Mouse (Mus musculus) hematopoietic stem cell, adult 5-6 weeks (primary cell): ENCODE measurements around the gene Lbhd2. TPM values are rescaled to one million over a fixed set of nuclear protein-coding genes. Genes with fewer than 3 reads are reported as not detected.
A peak's percentile ranks its signal among the peaks of the same experiment; 100 is the strongest.

ENCODE experiments used
- ATAC-seq, 2 experiments: fragments of 125-278 bp in 1 of 2; replicated peaks in 1 of 2; 2 replicates each; pipeline ENCODE4 v1.8.0; 2016 to 2017; ENCODE audit warnings: inconsistent platforms in 2 of 2, mild to moderate bottlenecking in 2 of 2, moderate number of reproducible peaks in 2 of 2, low read depth in 1 of 2, moderate TSS enrichment in 1 of 2; ENCODE audit not compliant: low FRiP score in 2 of 2, poor library complexity in 2 of 2, severe bottlenecking in 2 of 2, insufficient read depth in 1 of 2, low TSS enrichment in 1 of 2
- total RNA-seq: library from RNA; stranded (forward); fragments of 172-1452, 232-1000 nt; gene quantifications from 2 replicates; pipeline ENCODE4 v1.2.3, GENCODE M21; 2017

Lbhd2 gene
- total RNA-seq, 1 experiment from 2014 or later, result not detected

- ATAC-seq, result peak; percentile 37 to 63; a peak in 2 of 4 replicates
Observed at GRCm38 (mm10) chr12:111425789-111426460, 19.3 kb downstream of the Lbhd2 start.

GRCm38 (mm10) chr12:111427438-111428113 is 21.0 kb downstream of the Lbhd2 start:
- no peak for ATAC-seq

- ATAC-seq, result no peak
Observed at GRCm38 (mm10) chr12:111428364-111428763, 21.8 kb downstream of the Lbhd2 start.

- peak; percentile 27 to 40; a peak in 2 of 4 replicates for ATAC-seq
Observed at GRCm38 (mm10) chr12:111428961-111429911, 22.6 kb downstream of the Lbhd2 start.

- peak; percentile 13 to 16; a peak in 1 of 4 replicates for ATAC-seq
Observed at GRCm38 (mm10) chr12:111430049-111430867, 23.6 kb downstream of the Lbhd2 start.

GRCm38 (mm10) chr12:111430868-111431817 is 24.5 kb downstream of the Lbhd2 start:
- no peak for ATAC-seq

- ATAC-seq, result no peak; a peak in 1 of 4 replicates
Observed at GRCm38 (mm10) chr12:111432097-111432496, 25.5 kb downstream of the Lbhd2 start.

GRCm38 (mm10) chr12:111432751-111433331 is 26.2 kb downstream of the Lbhd2 start:
- ATAC-seq, result no peak

GRCm38 (mm10) chr12:111434164-111434744 is 27.6 kb downstream of the Lbhd2 start:
- no peak for ATAC-seq

GRCm38 (mm10) chr12:111434745-111435327 is 28.2 kb downstream of the Lbhd2 start:
- no peak for ATAC-seq

GRCm38 (mm10) chr12:111436170-111436569 is 29.6 kb downstream of the Lbhd2 start:
- ATAC-seq, result no peak

- ATAC-seq, result peak in 1 of 2 experiments; percentile 9; a peak in 1 of 4 replicates
Observed at GRCm38 (mm10) chr12:111436640-111437039, 30.0 kb downstream of the Lbhd2 start.

GRCm38 (mm10) chr12:111437222-111437900 is 30.8 kb downstream of the Lbhd2 start:
- ATAC-seq, result peak; percentile 55 to 62

GRCm38 (mm10) chr12:111438850-111439249 is 32.2 kb downstream of the Lbhd2 start:
- no peak for ATAC-seq
